Mouse (Mus musculus): ENCODE results near the gene Rfk. TPM values are rescaled to one million over a fixed set of nuclear protein-coding genes. Genes with fewer than 3 reads are reported as not detected.

Rfk gene
- polyA plus RNA-seq, 1 experiment: 72.6 TPM

- H3K27ac ChIP-seq (ENCODE audit: insufficient read depth, low read length): no peak overlapping the region
- no peak for DNase-seq
Observed at GRCm38 (mm10) chr19:17403175-17403574, 9.3 kb downstream of the Rfk start.

GRCm38 (mm10) chr19:17406823-17407222 lies 13.0 kb downstream of the Rfk start:
- 86% methylated on average over 5 of the region's 5 CpGs for WGBS
- H3K4me1 ChIP-seq (ENCODE audit: control insufficient read depth, insufficient read depth, low read length): no peaks in the 10 kb centered on the region
- no peaks in the 10 kb centered on the region for H3K27me3 ChIP-seq (ENCODE audit: control insufficient read depth, insufficient read depth, low read length)
- H3K4me3 ChIP-seq (replicated peaks; ENCODE audit: insufficient read depth, low read depth, low read length): no peak overlapping the region
- no peak for TF ChIP-seq CTCF (IDR thresholded peaks at IDR 0.05; ENCODE audit: borderline replicate concordance, insufficient read depth, low read depth, low read length)
- no peak for TF ChIP-seq POLR2A (IDR thresholded peaks at IDR 0.05; ENCODE audit: borderline replicate concordance, insufficient read depth, low read length)
- H3K27ac ChIP-seq (ENCODE audit: insufficient read depth, low read length): no peak overlapping the region
- DNase-seq: no peak

More at GRCm38 (mm10) chr19:17403175-17403574, 9.3 kb downstream of the Rfk start:
- WGBS: 85% methylated on average over 4 of the region's 4 CpGs
- TF ChIP-seq POLR2A (IDR thresholded peaks at IDR 0.05; ENCODE audit: borderline replicate concordance, insufficient read depth, low read length) (no peak), CTCF (IDR thresholded peaks at IDR 0.05; ENCODE audit: borderline replicate concordance, insufficient read depth, low read depth, low read length) (no peak)
- Histone ChIP-seq H3K4me1 (ENCODE audit: control insufficient read depth, insufficient read depth, low read length) (no peaks in the 10 kb centered on the region), H3K27me3 (ENCODE audit: control insufficient read depth, insufficient read depth, low read length) (no peaks in the 10 kb centered on the region), H3K4me3 (replicated peaks; ENCODE audit: insufficient read depth, low read depth, low read length) (no peak overlapping the region)

GRCm38 (mm10) chr19:17408591-17408990 lies 14.7 kb downstream of the Rfk start:
- Histone ChIP-seq H3K4me3 (replicated peaks; ENCODE audit: insufficient read depth, low read depth, low read length) (no peak overlapping the region), H3K27me3 (ENCODE audit: control insufficient read depth, insufficient read depth, low read length) (no peaks in the 10 kb centered on the region), H3K4me1 (ENCODE audit: control insufficient read depth, insufficient read depth, low read length) (no peaks in the 10 kb centered on the region), H3K27ac (ENCODE audit: insufficient read depth, low read length) (no peak overlapping the region)
- no peak for DNase-seq
- no peak for TF ChIP-seq CTCF (IDR thresholded peaks at IDR 0.05; ENCODE audit: borderline replicate concordance, insufficient read depth, low read depth, low read length)
- TF ChIP-seq POLR2A (IDR thresholded peaks at IDR 0.05; ENCODE audit: borderline replicate concordance, insufficient read depth, low read length): no peak

- WGBS: 46% methylated on average over 3 of the region's 3 CpGs
- TF ChIP-seq CTCF (IDR thresholded peaks at IDR 0.05; ENCODE audit: borderline replicate concordance, insufficient read depth, low read depth, low read length): no peak
- TF ChIP-seq POLR2A (IDR thresholded peaks at IDR 0.05; ENCODE audit: borderline replicate concordance, insufficient read depth, low read length): no peak
- DNase-seq: no peak
- no peaks in the 10 kb centered on the region for H3K4me1 ChIP-seq (ENCODE audit: control insufficient read depth, insufficient read depth, low read length)
- H3K27ac ChIP-seq (ENCODE audit: insufficient read depth, low read length): no peak overlapping the region
- no peak overlapping the region for H3K4me3 ChIP-seq (replicated peaks; ENCODE audit: insufficient read depth, low read depth, low read length)
- no peaks in the 10 kb centered on the region for H3K27me3 ChIP-seq (ENCODE audit: control insufficient read depth, insufficient read depth, low read length)
Observed at GRCm38 (mm10) chr19:17409351-17409750, 15.5 kb downstream of the Rfk start.

- DNase-seq: no peak
- TF ChIP-seq POLR2A (IDR thresholded peaks at IDR 0.05; ENCODE audit: borderline replicate concordance, insufficient read depth, low read length): no peak
- no peak for TF ChIP-seq CTCF (IDR thresholded peaks at IDR 0.05; ENCODE audit: borderline replicate concordance, insufficient read depth, low read depth, low read length)
- 93% methylated on average over 5 of the region's 5 CpGs for WGBS
- H3K27ac ChIP-seq (ENCODE audit: insufficient read depth, low read length): no peak overlapping the region
- no peak overlapping the region for H3K4me3 ChIP-seq (replicated peaks; ENCODE audit: insufficient read depth, low read depth, low read length)
- no peaks in the 10 kb centered on the region for H3K27me3 ChIP-seq (ENCODE audit: control insufficient read depth, insufficient read depth, low read length)
- H3K4me1 ChIP-seq (ENCODE audit: control insufficient read depth, insufficient read depth, low read length): no peaks in the 10 kb centered on the region
Observed at GRCm38 (mm10) chr19:17410465-17411065, 16.7 kb downstream of the Rfk start.

GRCm38 (mm10) chr19:17412915-17413459 lies 19.1 kb downstream of the Rfk start:
- WGBS: 71% methylated on average over 4 of the region's 4 CpGs
- Histone ChIP-seq H3K27ac (ENCODE audit: insufficient read depth, low read length) (no peak overlapping the region), H3K4me3 (replicated peaks; ENCODE audit: insufficient read depth, low read depth, low read length) (no peak overlapping the region), H3K27me3 (ENCODE audit: control insufficient read depth, insufficient read depth, low read length) (no peaks in the 10 kb centered on the region), H3K4me1 (ENCODE audit: control insufficient read depth, insufficient read depth, low read length) (no peaks in the 10 kb centered on the region)
- DNase-seq: no peak
- no peak for TF ChIP-seq CTCF (IDR thresholded peaks at IDR 0.05; ENCODE audit: borderline replicate concordance, insufficient read depth, low read depth, low read length)
- TF ChIP-seq POLR2A (IDR thresholded peaks at IDR 0.05; ENCODE audit: borderline replicate concordance, insufficient read depth, low read length): no peak

- no peaks in the 10 kb centered on the region for H3K4me1 ChIP-seq (ENCODE audit: control insufficient read depth, insufficient read depth, low read length)
- 62% methylated on average over 1 of the region's 1 CpGs for WGBS
- H3K27ac ChIP-seq (ENCODE audit: insufficient read depth, low read length): no peak overlapping the region
- DNase-seq: no peak
- no peaks in the 10 kb centered on the region for H3K27me3 ChIP-seq (ENCODE audit: control insufficient read depth, insufficient read depth, low read length)
- no peak overlapping the region for H3K4me3 ChIP-seq (replicated peaks; ENCODE audit: insufficient read depth, low read depth, low read length)
- TF ChIP-seq CTCF (IDR thresholded peaks at IDR 0.05; ENCODE audit: borderline replicate concordance, insufficient read depth, low read depth, low read length): no peak
- TF ChIP-seq POLR2A (IDR thresholded peaks at IDR 0.05; ENCODE audit: borderline replicate concordance, insufficient read depth, low read length): no peak
Observed at GRCm38 (mm10) chr19:17417855-17418254, 24.0 kb downstream of the Rfk start.

GRCm38 (mm10) chr19:17423306-17423705 lies 29.5 kb downstream of the Rfk start:
- H3K4me1 ChIP-seq (ENCODE audit: control insufficient read depth, insufficient read depth, low read length): no peaks in the 10 kb centered on the region
- H3K27me3 ChIP-seq (ENCODE audit: control insufficient read depth, insufficient read depth, low read length): no peaks in the 10 kb centered on the region
- WGBS: 86% methylated on average over 3 of the region's 3 CpGs
- H3K27ac ChIP-seq (ENCODE audit: insufficient read depth, low read length): no peak overlapping the region
- TF ChIP-seq POLR2A (IDR thresholded peaks at IDR 0.05; ENCODE audit: borderline replicate concordance, insufficient read depth, low read length) (no peak), CTCF (IDR thresholded peaks at IDR 0.05; ENCODE audit: borderline replicate concordance, insufficient read depth, low read depth, low read length) (no peak)
- no peak overlapping the region for H3K4me3 ChIP-seq (replicated peaks; ENCODE audit: insufficient read depth, low read depth, low read length)
- no peak for DNase-seq

Measured in cerebellum, adult 2 months (tissue).